Mouse (Mus musculus) midbrain, embryonic 11.5 days (tissue): ENCODE data around the gene Spata31d1b. TPM values are rescaled to one million over a fixed set of nuclear protein-coding genes. Genes with fewer than 3 reads are reported as not detected.

Experiments used
- ATAC-seq: fragments of 200-750 bp; cut with Nextera tagmentation; 2 replicates; pipeline ENCODE4 v1.8.0; 2017; ENCODE audit warnings: moderate TSS enrichment, moderate library complexity; ENCODE audit not compliant: low FRiP score
- DNase-seq: peaks from one replicate; pipeline ENCODE4 v3.0.0; 2015; ENCODE audit warnings: low spot score; ENCODE audit errors: missing footprints
- H3K27ac ChIP-seq: fragments of 300-500 bp; sonication (generic); 2 replicates; pipeline ENCODE4 v1.5.1; 2014; ENCODE audit warnings: low read depth, low read length
- H3K27me3 ChIP-seq: fragments of 300-500 bp; sonication (generic); 2 replicates; pipeline ENCODE4 v1.6.1; 2014; ENCODE audit warnings: mild to moderate bottlenecking, low read length, moderate library complexity, mixed read lengths; ENCODE audit not compliant: control insufficient read depth, insufficient read depth
- H3K36me3 ChIP-seq: fragments of 300-500 bp; sonication (generic); 2 replicates; pipeline ENCODE4 v1.6.1; 2014; ENCODE audit warnings: mild to moderate bottlenecking, low read length, moderate library complexity, mixed read lengths; ENCODE audit not compliant: control insufficient read depth, insufficient read depth
- H3K4me1 ChIP-seq: fragments of 300-500 bp; sonication (generic); 2 replicates; pipeline ENCODE4 v1.6.1; 2014; ENCODE audit warnings: low read length; ENCODE audit not compliant: control insufficient read depth, insufficient read depth
- H3K4me2 ChIP-seq: fragments of 300-500 bp; sonication (generic); 2 replicates; pipeline ENCODE4 v1.6.1; 2014; ENCODE audit warnings: mild to moderate bottlenecking, moderate library complexity
- H3K4me3 ChIP-seq: fragments of 300-500 bp; sonication (generic); 2 replicates; pipeline ENCODE4 v1.5.1; 2014; ENCODE audit warnings: low read depth, low read length
- H3K9ac ChIP-seq: fragments of 300-500 bp; sonication (generic); 2 replicates; pipeline ENCODE4 v1.6.1; 2014; ENCODE audit warnings: low read length
- H3K9me3 ChIP-seq: fragments of 300-500 bp; sonication (generic); 2 replicates; pipeline ENCODE4 v1.6.1; 2016; ENCODE audit warnings: low read length; ENCODE audit not compliant: control insufficient read depth
- WGBS: fragments of 180-500 bp; shearing (Covaris S2); extraction: QIAGEN DNeasy Blood & Tissue Kit; methylation state at CpG from one replicate; pipeline ENCODE4 v1.1.7; 2014; 5-methylcytosine and 5-hydroxymethylcytosine counted together
- polyA plus RNA-seq: library from polyadenylated mRNA; unstranded; fragments of >200 nt; fragmentation: Nextera tagmentation; extraction: Ambion mirVana; gene quantifications from 2 replicates; pipeline ENCODE4 v1.2.1, GENCODE M21; 2014

Gene Spata31d1b
- polyA plus RNA-seq, 1 experiment from 2014 or later: 0.05 TPM

- no peak overlapping the region for H3K9ac ChIP-seq
- H3K4me3 ChIP-seq: no peak overlapping the region
- H3K27me3 ChIP-seq: no peaks in the 10 kb centered on the region
- no peak for DNase-seq
- H3K36me3 ChIP-seq: peaks cover 3% of the 10 kb centered on the region
- WGBS: 86% methylated on average over 12 of the region's 12 CpGs
- no peak overlapping the region for H3K27ac ChIP-seq
- H3K9me3 ChIP-seq: no peaks in the 10 kb centered on the region
- ATAC-seq: no peak
- H3K4me1 ChIP-seq: no peaks in the 10 kb centered on the region
- H3K4me2 ChIP-seq: no peak overlapping the region
These were observed 38.2 kb downstream of the Spata31d1b start for GRCm38 (mm10) chr13:59750310-59750709.

GRCm38 (mm10) chr13:59756906-59757305 lies 44.8 kb downstream of the Spata31d1b start:
- H3K4me2 ChIP-seq: no peak overlapping the region
- no peak overlapping the region for H3K27ac ChIP-seq
- ATAC-seq: no peak
- H3K4me3 ChIP-seq: no peak overlapping the region
- no peaks in the 10 kb centered on the region for H3K4me1 ChIP-seq
- no peaks in the 10 kb centered on the region for H3K9me3 ChIP-seq
- DNase-seq: no peak
- H3K27me3 ChIP-seq: no peaks in the 10 kb centered on the region
- peaks cover 10% of the 10 kb centered on the region for H3K36me3 ChIP-seq
- WGBS: 97% methylated on average over 7 of the region's 7 CpGs
- no peak overlapping the region for H3K9ac ChIP-seq

GRCm38 (mm10) chr13:59762791-59763190 lies 50.7 kb downstream of the Spata31d1b start:
- H3K4me1 ChIP-seq: peaks cover 13% of the 10 kb centered on the region; the same call in 1 of the 2 replicates
- ATAC-seq (no peak), DNase-seq (no peak)
- H3K27me3 ChIP-seq: no peaks in the 10 kb centered on the region
- H3K27ac ChIP-seq: no peak overlapping the region
- 95% methylated on average over 7 of the region's 7 CpGs for WGBS
- H3K36me3 ChIP-seq: peaks cover 6% of the 10 kb centered on the region
- no peak overlapping the region for H3K4me2 ChIP-seq
- no peak overlapping the region for H3K9ac ChIP-seq
- H3K4me3 ChIP-seq: no peak overlapping the region
- H3K9me3 ChIP-seq: no peaks in the 10 kb centered on the region

GRCm38 (mm10) chr13:59766786-59767515 lies 54.9 kb downstream of the Spata31d1b start:
- Histone ChIP-seq H3K36me3 (peaks cover 3% of the 10 kb centered on the region), H3K4me2 (no peak overlapping the region), H3K4me1 (peaks cover 30% of the 10 kb centered on the region), H3K4me3 (no peak overlapping the region), H3K27me3 (no peaks in the 10 kb centered on the region), H3K9ac (no peak overlapping the region), H3K9me3 (no peaks in the 10 kb centered on the region), H3K27ac (no peak overlapping the region)
- no peak for DNase-seq
- no peak for ATAC-seq
- 86% methylated on average over 11 of the region's 11 CpGs for WGBS

GRCm38 (mm10) chr13:59768531-59768930 lies 56.4 kb downstream of the Spata31d1b start:
- Histone ChIP-seq H3K4me2 (peak overlapping the region; percentile 70), H3K4me3 (peak overlapping the region; percentile 86), H3K27ac (no peak overlapping the region), H3K4me1 (peaks cover 30% of the 10 kb centered on the region), H3K9me3 (no peaks in the 10 kb centered on the region), H3K36me3 (no peaks in the 10 kb centered on the region; the same call in 1 of the 2 replicates), H3K27me3 (no peaks in the 10 kb centered on the region), H3K9ac (peak overlapping the region; percentile 85)
- ATAC-seq: no peak
- DNase-seq: peak; percentile 44
- WGBS: 46% methylated on average over 13 of the region's 13 CpGs

Other genes with a start within 250 kb of the Spata31d1b start
- 22.6 and 22.9 TPM in 2 replicates for gene Agtpbp1, start 127.1 kb upstream of the Spata31d1b start, polyA plus RNA-seq
- gene Naa35, start 127.0 kb upstream of the Spata31d1b start, polyA plus RNA-seq: 99.2 and 118 TPM in 2 replicates
- 179 TPM in 2 replicates for gene Golm1, start 36.5 kb upstream of the Spata31d1b start, polyA plus RNA-seq
- not detected in 2 replicates for gene 4921517D22Rik, start 18.2 kb upstream of the Spata31d1b start, polyA plus RNA-seq
- not detected in 2 replicates for gene Spata31d1a, start 2.0 kb upstream of the Spata31d1b start, polyA plus RNA-seq
- gene Spata31d1d, start 19.5 kb downstream of the Spata31d1b start, polyA plus RNA-seq: not detected in 2 replicates
- 0.19 and 0.34 TPM in 2 replicates for gene 1700014D04Rik, start 34.5 kb downstream of the Spata31d1b start, polyA plus RNA-seq
- 131 and 146 TPM in 2 replicates for gene Isca1, start 57.5 kb downstream of the Spata31d1b start, polyA plus RNA-seq
- gene Gm49354, start 70.0 kb downstream of the Spata31d1b start, polyA plus RNA-seq: not detected in 2 replicates
- 47.2 and 48.7 TPM in 2 replicates for gene Tut7, start 110.9 kb downstream of the Spata31d1b start, polyA plus RNA-seq